Mouse (Mus musculus): ENCODE data around the gene Eras. TPM values are rescaled to one million over a fixed set of nuclear protein-coding genes. Genes with fewer than 3 reads are reported as not detected.

The Eras gene
- polyA plus RNA-seq, 1 experiment, result not detected

DNA sequence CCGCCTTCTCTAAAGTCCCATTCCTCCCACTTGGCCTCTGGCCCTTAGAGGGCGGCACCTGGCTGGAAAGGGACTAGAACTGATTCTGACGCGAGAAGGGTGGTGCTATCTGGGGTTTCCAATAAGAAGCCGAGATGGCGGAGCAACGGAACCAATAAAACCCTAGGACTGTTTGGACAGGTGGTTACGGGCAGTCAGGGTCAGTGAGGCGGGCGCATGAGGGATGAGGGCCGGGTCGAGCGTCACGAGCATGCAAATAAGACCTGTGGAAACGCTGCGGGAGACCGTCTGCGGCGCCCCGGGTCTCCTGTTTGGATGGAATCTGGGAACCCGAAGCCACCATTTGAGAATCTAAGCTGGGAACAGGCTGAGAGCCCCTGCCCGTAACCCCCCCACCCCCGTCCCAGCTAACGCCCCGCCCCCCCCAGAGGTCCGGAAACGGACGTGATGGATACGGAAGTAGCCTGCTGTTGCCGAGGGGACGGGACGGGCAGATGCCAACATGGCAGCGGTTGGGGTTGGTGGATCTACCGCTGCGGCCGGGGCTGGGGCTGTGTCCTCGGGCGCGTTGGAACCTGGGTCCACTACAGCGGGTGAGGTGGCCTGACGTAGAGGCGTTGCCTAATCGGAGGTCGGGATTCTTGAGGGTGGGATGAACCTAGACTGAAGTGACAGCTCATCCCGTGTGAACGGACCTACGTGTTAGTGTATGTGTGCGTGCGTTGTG, 44.4 kb downstream of the Eras start, which contains the start of gene Slc35a2:
Gene Slc35a2 (plus strand): TSS at position 188 of the 727 bp plus-strand sequence.
- Histone ChIP-seq H3K79me2 (ENCODE audit: control insufficient read depth, insufficient read depth) (peaks cover 24% of the 10 kb centered on the region), H3ac (ENCODE audit: control insufficient read depth, insufficient read length, low read depth) (peak within 1 kb of the TSS; percentile 71), H3K36me3 (ENCODE audit: control insufficient read depth, insufficient read depth) (no peaks in the 10 kb centered on the region), H3K27me3 (ENCODE audit: control insufficient read depth, insufficient read depth, insufficient read length) (no peaks in the 10 kb centered on the region), H3K4me3 (ENCODE audit: insufficient read depth, poor library complexity, severe bottlenecking) (peak within 1 kb of the TSS; percentile 44), H3K79me3 (ENCODE audit: low read depth) (peaks cover 8% of the 10 kb centered on the region)
- no peak for TF ChIP-seq MAX (IDR thresholded peaks at IDR 0.05)
- TF ChIP-seq MYOD1 (IDR thresholded peaks at IDR 0.05; ENCODE audit: control insufficient read depth, insufficient read length, low read depth), result no peak
- no peak for TF ChIP-seq CTCF (IDR thresholded peaks at IDR 0.05; ENCODE audit: control insufficient read depth, insufficient read depth, insufficient read length)
- TF ChIP-seq FOSL1 (IDR thresholded peaks at IDR 0.05; ENCODE audit: insufficient read depth, low read length, poor library complexity, severe bottlenecking), result no peak
- no peak for TF ChIP-seq MYOG (IDR thresholded peaks at IDR 0.05; ENCODE audit: control insufficient read depth, extremely low read depth, insufficient read length)
- no peak for TF ChIP-seq CEBPB (IDR thresholded peaks at IDR 0.05; ENCODE audit: low read depth)
- TF ChIP-seq USF1 (IDR thresholded peaks at IDR 0.05; ENCODE audit: low read depth), result no peak

GRCm38 (mm10) chrX:7879819-7880218, 48.6 kb downstream of the Eras start:
- Histone ChIP-seq H3K27me3 (ENCODE audit: control insufficient read depth, insufficient read depth, insufficient read length) (no peaks in the 10 kb centered on the region), H3K79me3 (ENCODE audit: low read depth) (peaks cover 4% of the 10 kb centered on the region), H3K36me3 (ENCODE audit: control insufficient read depth, insufficient read depth) (no peaks in the 10 kb centered on the region), H3K79me2 (ENCODE audit: control insufficient read depth, insufficient read depth) (peaks cover 7% of the 10 kb centered on the region), H3ac (ENCODE audit: control insufficient read depth, insufficient read length, low read depth) (no peak overlapping the region), H3K4me3 (ENCODE audit: insufficient read depth, poor library complexity, severe bottlenecking) (no peak overlapping the region)
- no peak for TF ChIP-seq MYOG (IDR thresholded peaks at IDR 0.05; ENCODE audit: control insufficient read depth, extremely low read depth, insufficient read length)
- TF ChIP-seq CEBPB (IDR thresholded peaks at IDR 0.05; ENCODE audit: low read depth), result no peak
- no peak for TF ChIP-seq FOSL1 (IDR thresholded peaks at IDR 0.05; ENCODE audit: insufficient read depth, low read length, poor library complexity, severe bottlenecking)
- no peak for TF ChIP-seq CTCF (IDR thresholded peaks at IDR 0.05; ENCODE audit: control insufficient read depth, insufficient read depth, insufficient read length)
- TF ChIP-seq MAX (IDR thresholded peaks at IDR 0.05), result no peak
- TF ChIP-seq MYOD1 (IDR thresholded peaks at IDR 0.05; ENCODE audit: control insufficient read depth, insufficient read length, low read depth), result no peak
- TF ChIP-seq USF1 (IDR thresholded peaks at IDR 0.05; ENCODE audit: low read depth), result no peak

GRCm38 (mm10) chrX:7878495-7878894, 49.9 kb downstream of the Eras start:
- TF ChIP-seq MYOD1 (IDR thresholded peaks at IDR 0.05; ENCODE audit: control insufficient read depth, insufficient read length, low read depth), result no peak
- no peak for TF ChIP-seq CEBPB (IDR thresholded peaks at IDR 0.05; ENCODE audit: low read depth)
- no peak for TF ChIP-seq USF1 (IDR thresholded peaks at IDR 0.05; ENCODE audit: low read depth)
- TF ChIP-seq MAX (IDR thresholded peaks at IDR 0.05), result no peak
- no peak for TF ChIP-seq CTCF (IDR thresholded peaks at IDR 0.05; ENCODE audit: control insufficient read depth, insufficient read depth, insufficient read length)
- TF ChIP-seq MYOG (IDR thresholded peaks at IDR 0.05; ENCODE audit: control insufficient read depth, extremely low read depth, insufficient read length), result no peak
- TF ChIP-seq FOSL1 (IDR thresholded peaks at IDR 0.05; ENCODE audit: insufficient read depth, low read length, poor library complexity, severe bottlenecking), result no peak
- H3K4me3 ChIP-seq (ENCODE audit: insufficient read depth, poor library complexity, severe bottlenecking), result peak overlapping the region; percentile 23
- H3K79me2 ChIP-seq (ENCODE audit: control insufficient read depth, insufficient read depth), result no peaks in the 10 kb centered on the region
- no peaks in the 10 kb centered on the region for H3K27me3 ChIP-seq (ENCODE audit: control insufficient read depth, insufficient read depth, insufficient read length)
- no peaks in the 10 kb centered on the region for H3K36me3 ChIP-seq (ENCODE audit: control insufficient read depth, insufficient read depth)
- peak overlapping the region; percentile 74 for H3ac ChIP-seq (ENCODE audit: control insufficient read depth, insufficient read length, low read depth)
- no peaks in the 10 kb centered on the region for H3K79me3 ChIP-seq (ENCODE audit: low read depth)

DNA sequence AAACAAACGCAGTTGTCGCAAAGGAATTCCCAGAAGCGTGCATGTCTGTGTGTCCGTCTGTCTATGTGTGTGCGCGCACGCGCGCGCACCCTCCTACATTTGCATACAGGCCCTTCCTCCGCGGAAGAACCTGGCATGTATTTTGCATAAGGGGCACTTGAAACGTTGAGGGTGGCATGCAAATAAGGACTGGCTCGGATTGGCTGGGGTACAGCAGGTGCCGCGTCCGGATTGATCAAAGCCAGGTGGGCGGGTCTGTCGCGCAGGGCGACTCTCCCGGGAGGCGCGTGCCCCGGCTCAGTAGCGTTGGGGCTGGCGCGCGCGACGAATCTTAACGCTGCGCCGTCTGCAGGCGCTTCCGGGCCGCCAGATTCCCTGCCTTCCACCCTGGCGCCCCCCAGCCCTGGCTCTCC, 50.4 kb downstream of the Eras start, which contains the start of gene Pim2:
Gene Pim2 (plus strand): TSS at position 256 of the 413 bp plus-strand sequence.
- peak within 1 kb of the TSS; percentile 74 for H3ac ChIP-seq (ENCODE audit: control insufficient read depth, insufficient read length, low read depth)
- no peaks in the 10 kb centered on the region for H3K79me2 ChIP-seq (ENCODE audit: control insufficient read depth, insufficient read depth)
- H3K79me3 ChIP-seq (ENCODE audit: low read depth), result no peaks in the 10 kb centered on the region
- no peaks in the 10 kb centered on the region for H3K27me3 ChIP-seq (ENCODE audit: control insufficient read depth, insufficient read depth, insufficient read length)
- peak within 1 kb of the TSS; percentile 23 for H3K4me3 ChIP-seq (ENCODE audit: insufficient read depth, poor library complexity, severe bottlenecking)
- no peak for TF ChIP-seq CTCF (IDR thresholded peaks at IDR 0.05; ENCODE audit: control insufficient read depth, insufficient read depth, insufficient read length)
- no peak for TF ChIP-seq CEBPB (IDR thresholded peaks at IDR 0.05; ENCODE audit: low read depth)
- TF ChIP-seq USF1 (IDR thresholded peaks at IDR 0.05; ENCODE audit: low read depth), result no peak
- TF ChIP-seq MAX (IDR thresholded peaks at IDR 0.05), result no peak
- no peak for TF ChIP-seq FOSL1 (IDR thresholded peaks at IDR 0.05; ENCODE audit: insufficient read depth, low read length, poor library complexity, severe bottlenecking)
- TF ChIP-seq MYOD1 (IDR thresholded peaks at IDR 0.05; ENCODE audit: control insufficient read depth, insufficient read length, low read depth), result no peak
- no peak for TF ChIP-seq MYOG (IDR thresholded peaks at IDR 0.05; ENCODE audit: control insufficient read depth, extremely low read depth, insufficient read length)
- H3K36me3 ChIP-seq (ENCODE audit: control insufficient read depth, insufficient read depth), result no peaks in the 10 kb centered on the region

Other genes with a start within 250 kb of the Eras start
- gene Magix, start 247.4 kb downstream of the Eras start, polyA plus RNA-seq (2012; fragmentation: generic; extraction: Trizol), result 0.08 TPM
- 15.7 TPM for gene Gpkow, start 231.5 kb downstream of the Eras start, polyA plus RNA-seq (2012; fragmentation: generic; extraction: Trizol)
- 18.4 TPM for gene Wdr45, start 214.3 kb downstream of the Eras start, polyA plus RNA-seq (2012; fragmentation: generic; extraction: Trizol)
- gene Gm45208, start 206.4 kb downstream of the Eras start, polyA plus RNA-seq (2012; fragmentation: generic; extraction: Trizol), result 0.22 TPM
- 93.9 TPM for gene Praf2, start 200.2 kb downstream of the Eras start, polyA plus RNA-seq (2012; fragmentation: generic; extraction: Trizol)
- gene Ccdc120, start 177.7 kb downstream of the Eras start, polyA plus RNA-seq (2012; fragmentation: generic; extraction: Trizol), result 9.4 TPM
- 46.7 TPM for gene Tfe3, start 166.0 kb downstream of the Eras start, polyA plus RNA-seq (2012; fragmentation: generic; extraction: Trizol)
- 17.9 TPM for gene Gripap1, start 138.8 kb downstream of the Eras start, polyA plus RNA-seq (2012; fragmentation: generic; extraction: Trizol)
- gene Kcnd1, start 106.3 kb downstream of the Eras start, polyA plus RNA-seq (2012; fragmentation: generic; extraction: Trizol), result 0.11 TPM
- gene Otud5, start 87.2 kb downstream of the Eras start, polyA plus RNA-seq (2012; fragmentation: generic; extraction: Trizol), result 32.0 TPM
- 2.4 TPM for gene Pim2, start 50.3 kb downstream of the Eras start, polyA plus RNA-seq (2012; fragmentation: generic; extraction: Trizol)
- 20.6 TPM for gene Slc35a2, start 44.6 kb downstream of the Eras start, polyA plus RNA-seq (2012; fragmentation: generic; extraction: Trizol)
- gene Pqbp1, start 29.3 kb downstream of the Eras start, polyA plus RNA-seq (2012; fragmentation: generic; extraction: Trizol), result 79.2 TPM
- gene Timm17b, start 29.2 kb downstream of the Eras start, polyA plus RNA-seq (2012; fragmentation: generic; extraction: Trizol), result 43.1 TPM
- not detected for gene Gm10491, start 20.8 kb downstream of the Eras start, polyA plus RNA-seq (2012; fragmentation: generic; extraction: Trizol)
- gene Gm10490, start 19.1 kb downstream of the Eras start, polyA plus RNA-seq (2012; fragmentation: generic; extraction: Trizol), result 0.27 TPM
- not detected for gene Pcsk1n, start 8.8 kb downstream of the Eras start, polyA plus RNA-seq (2012; fragmentation: generic; extraction: Trizol)
- 19.0 TPM for gene Hdac6, start 19.3 kb upstream of the Eras start, polyA plus RNA-seq (2012; fragmentation: generic; extraction: Trizol)
- 0.02 TPM for gene Gata1, start 49.5 kb upstream of the Eras start, polyA plus RNA-seq (2012; fragmentation: generic; extraction: Trizol)
- not detected for gene Glod5, start 89.9 kb upstream of the Eras start, polyA plus RNA-seq (2012; fragmentation: generic; extraction: Trizol)
- 106 TPM for gene Suv39h1, start 146.2 kb upstream of the Eras start, polyA plus RNA-seq (2012; fragmentation: generic; extraction: Trizol)
- 0.74 TPM for gene Was, start 161.9 kb upstream of the Eras start, polyA plus RNA-seq (2012; fragmentation: generic; extraction: Trizol)
- 11.1 TPM for gene Wdr13, start 204.3 kb upstream of the Eras start, polyA plus RNA-seq (2012; fragmentation: generic; extraction: Trizol)
- 537 TPM for gene Rbm3, start 217.3 kb upstream of the Eras start, polyA plus RNA-seq (2012; fragmentation: generic; extraction: Trizol)
- 9.9 TPM for gene Tbc1d25, start 247.6 kb upstream of the Eras start, polyA plus RNA-seq (2012; fragmentation: generic; extraction: Trizol)